31 mouse cellular contexts compared by ENCODE assay signal in the genomic region with DNA sequence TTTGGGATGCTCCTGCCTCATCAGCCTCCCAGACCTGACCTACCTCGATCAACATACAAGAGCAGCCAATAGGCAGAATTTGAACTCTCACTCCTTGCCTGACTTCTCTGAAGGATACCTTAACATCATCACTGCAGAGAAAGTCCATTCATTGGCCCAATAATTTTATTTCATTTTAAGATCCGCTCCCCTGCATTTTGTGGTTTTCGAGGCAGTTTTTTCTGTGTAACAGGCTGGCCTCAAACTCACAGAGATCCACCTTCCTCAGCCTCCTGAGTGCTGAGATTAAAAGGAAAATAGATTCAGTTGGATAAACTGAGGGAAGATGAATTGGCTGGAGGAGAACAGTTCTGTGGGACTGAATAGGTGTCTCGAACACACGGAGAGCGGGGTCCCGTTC.
"Had no signal": no experiment of that assay in that cellular context is flagged by ENCODE, and none has a peak within 500 bp of the region (broad histone marks: within the 10 kb centered on the region; RNA-seq: fewer than 3 reads in every experiment).

No protein-coding gene starts in this region.

- H3K27me3 ChIP-seq: limb, embryonic 12.5 days; limb, embryonic 13.5 days; limb, embryonic 15.5 days; liver, embryonic 12.5 days; liver, embryonic 13.5 days; liver, embryonic 15.5 days; lung, embryonic 15.5 days; midbrain, embryonic 12.5 days; midbrain, embryonic 13.5 days; neural tube, embryonic 12.5 days had no signal

- DNase-seq: left cerebral cortex, postnatal 4 days; liver; liver, embryonic 13.5 days; liver, postnatal 0 days; lung, adult 18-20 months; lung, adult 2 months; lung, embryonic 14.5 days; lung, postnatal 10 days; lung, postnatal 14 days; lung, postnatal 36 days; lung, postnatal 4 days; midbrain, embryonic 14.5 days had no signal

- H3K4me3 ChIP-seq: left cerebral cortex, adult 2 months; limb, embryonic 10.5 days; limb, embryonic 12.5 days; limb, embryonic 13.5 days; limb, embryonic 15.5 days; liver, embryonic 12.5 days; liver, embryonic 13.5 days; liver, embryonic 15.5 days; lung, embryonic 15.5 days; megakaryocyte, embryonic 14.5 days; midbrain, embryonic 10.5 days; midbrain, embryonic 12.5 days; midbrain, embryonic 13.5 days; myocyte; neural tube, embryonic 12.5 days had no signal

- H3K9me3 ChIP-seq: limb, embryonic 10.5 days; limb, embryonic 12.5 days; limb, embryonic 15.5 days; liver, embryonic 12.5 days; liver, embryonic 13.5 days; liver, embryonic 15.5 days; lung, embryonic 15.5 days; midbrain, embryonic 10.5 days; midbrain, embryonic 12.5 days; neural tube, embryonic 12.5 days had no signal

- H3K27ac ChIP-seq: left cerebral cortex, adult 2 months; limb, embryonic 10.5 days; limb, embryonic 12.5 days; limb, embryonic 13.5 days; limb, embryonic 15.5 days; liver, embryonic 12.5 days; liver, embryonic 13.5 days; liver, embryonic 14.5 days; liver, embryonic 15.5 days; lung, embryonic 15.5 days; macrophage; midbrain, embryonic 10.5 days; midbrain, embryonic 12.5 days; midbrain, embryonic 13.5 days; neural tube, embryonic 12.5 days had no signal

- H3K4me1 ChIP-seq: liver, embryonic 12.5 days; liver, embryonic 13.5 days; liver, embryonic 15.5 days; megakaryocyte, embryonic 14.5 days had no signal

- H3K36me3 ChIP-seq: limb, embryonic 10.5 days; limb, embryonic 12.5 days; limb, embryonic 13.5 days; limb, embryonic 15.5 days; liver, embryonic 12.5 days; liver, embryonic 13.5 days; liver, embryonic 15.5 days; lung, embryonic 15.5 days; midbrain, embryonic 10.5 days; midbrain, embryonic 12.5 days; midbrain, embryonic 13.5 days; neural tube, embryonic 12.5 days had no signal

- H3K9ac ChIP-seq: limb, embryonic 12.5 days; limb, embryonic 13.5 days; limb, embryonic 15.5 days; liver, embryonic 12.5 days; liver, embryonic 13.5 days; liver, embryonic 14.5 days; liver, embryonic 15.5 days; liver, postnatal 0 days; lung, embryonic 14.5 days; lung, embryonic 15.5 days; midbrain, embryonic 12.5 days; midbrain, embryonic 13.5 days; neural tube, embryonic 12.5 days had no signal

- ATAC-seq: liver, embryonic 12.5 days; liver, postnatal 0 days; lung, postnatal 0 days; midbrain, embryonic 13.5 days; midbrain, embryonic 16.5 days had no signal

- H3K4me2 ChIP-seq: limb, embryonic 12.5 days; limb, embryonic 13.5 days; limb, embryonic 15.5 days; liver, embryonic 11.5 days; liver, embryonic 12.5 days; liver, embryonic 13.5 days; liver, embryonic 15.5 days; lung, embryonic 14.5 days; lung, embryonic 15.5 days; midbrain, embryonic 12.5 days; midbrain, embryonic 13.5 days; neural tube, embryonic 12.5 days had no signal
